Mouse (Mus musculus): ENCODE measurements around the gene Dstn. TPM values are rescaled to one million over a fixed set of nuclear protein-coding genes. Genes with fewer than 3 reads are reported as not detected.

Gene Dstn
- 244 and 284 TPM in 2 replicates for total RNA-seq (2014; rRNA removed)
- 409 and 413 TPM in 2 replicates for polyA plus RNA-seq (2015; fragmentation: Nextera tagmentation; extraction: Ambion mirVana)

DNA sequence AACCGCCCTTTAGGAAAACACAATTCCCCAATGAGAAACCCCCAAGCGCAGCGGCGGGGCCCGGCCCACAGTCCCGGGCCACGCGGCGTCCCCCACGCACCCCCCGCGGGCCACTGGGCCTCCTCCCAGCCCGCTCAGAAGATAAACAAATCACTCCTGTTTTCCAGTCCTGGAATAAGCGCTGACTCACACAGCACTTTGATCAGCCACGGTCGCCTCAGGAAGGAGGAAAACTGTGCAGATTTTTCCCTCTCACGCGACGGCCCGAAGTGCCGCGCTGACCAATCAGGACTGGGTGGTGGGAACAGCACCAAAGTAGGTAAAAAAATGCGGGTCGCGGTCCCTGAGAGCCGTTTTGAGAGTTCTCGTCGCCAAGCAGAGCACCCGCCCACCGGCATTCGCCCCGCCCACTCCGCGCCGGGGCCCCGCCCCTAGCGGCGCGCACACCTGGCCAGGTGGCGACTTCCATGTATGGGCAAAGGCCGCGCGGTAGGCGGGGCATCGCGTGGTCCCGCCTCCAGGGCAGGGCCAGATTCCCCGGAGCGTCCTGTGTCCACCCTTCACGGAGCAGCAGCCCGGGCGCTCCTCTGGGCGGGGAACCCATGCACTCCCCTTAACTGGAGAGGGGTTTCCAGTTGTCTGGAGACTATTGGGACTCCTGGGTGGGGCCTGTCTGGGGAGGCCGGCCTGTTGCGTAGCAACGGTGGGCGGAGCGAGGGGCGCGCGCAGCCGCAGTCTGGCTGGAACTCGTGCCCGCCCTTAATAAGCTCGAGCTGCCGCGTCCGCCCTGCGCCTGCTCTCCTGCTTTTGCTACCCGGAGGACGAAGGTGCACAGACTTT lies at the start of gene Dstn:
Dstn (plus strand) TSS at position 561 of the 840 bp plus-strand sequence.
- Histone ChIP-seq H3K4me3 (ENCODE audit: low read depth, low read length) (peak within 1 kb of the TSS; percentile 89), H3K27ac (ENCODE audit: low read depth, low read length) (peak within 1 kb of the TSS; percentile 94), H3K4me1 (ENCODE audit: insufficient read depth, low read length) (peaks cover 15% of the 10 kb centered on the region), H3K9ac (replicated peaks; ENCODE audit: low read length, poor library complexity, severe bottlenecking) (peak within 1 kb of the TSS; percentile 94), H3K9me3 (ENCODE audit: low read length) (no peaks in the 10 kb centered on the region), H3K36me3 (ENCODE audit: insufficient read depth, low read length) (no peaks in the 10 kb centered on the region), H3K27me3 (ENCODE audit: insufficient read depth, low read length) (no peaks in the 10 kb centered on the region), H3K4me2 (ENCODE audit: low read depth, low read length, poor library complexity, severe bottlenecking) (peak within 1 kb of the TSS; percentile 78)
- DNase-seq (ENCODE audit: low spot score) = peak; percentile 96
- TF ChIP-seq CTCF (IDR thresholded peaks at IDR 0.05) = no peak
- ATAC-seq (ENCODE audit: low FRiP score) = peak; percentile 97
- WGBS = under 1% methylated on average over 62 of the region's 71 CpGs

DNA sequence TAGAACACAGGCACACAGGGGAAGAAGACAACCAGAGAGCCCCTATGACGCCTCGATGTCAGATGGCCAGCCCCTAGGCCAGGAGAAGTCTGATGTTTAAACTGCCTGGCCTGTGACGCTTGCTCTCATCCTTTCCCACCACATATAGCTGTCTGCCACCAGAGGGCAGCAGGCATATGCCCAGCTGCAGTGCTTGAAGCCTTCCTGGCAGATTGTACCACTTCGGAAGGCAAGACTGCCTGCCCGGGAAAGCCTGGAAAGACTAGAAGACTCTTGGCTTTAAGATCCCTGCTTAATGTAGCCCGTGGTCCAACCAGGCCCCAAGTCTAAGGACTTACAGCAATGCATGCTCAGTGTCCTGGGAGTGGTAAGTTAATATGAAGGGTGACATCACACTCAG lies 47.8 kb upstream of the Dstn start:
- Histone ChIP-seq H3K36me3 (ENCODE audit: insufficient read depth, low read length) (no peaks in the 10 kb centered on the region), H3K4me3 (ENCODE audit: low read depth, low read length) (no peak overlapping the region), H3K9ac (replicated peaks; ENCODE audit: low read length, poor library complexity, severe bottlenecking) (no peak overlapping the region), H3K9me3 (ENCODE audit: low read length) (no peaks in the 10 kb centered on the region), H3K4me1 (ENCODE audit: insufficient read depth, low read length) (0 out of 2 replicates have a peak, but pooled peaks cover 4% of the 10 kb centered on the region), H3K27me3 (ENCODE audit: insufficient read depth, low read length) (no peaks in the 10 kb centered on the region), H3K27ac (ENCODE audit: low read depth, low read length) (no peak overlapping the region), H3K4me2 (ENCODE audit: low read depth, low read length, poor library complexity, severe bottlenecking) (no peak overlapping the region)
- WGBS = 2% methylated on average over 6 of the region's 6 CpGs
- TF ChIP-seq CTCF (IDR thresholded peaks at IDR 0.05) = peak; percentile 96
- peak; percentile 32 for ATAC-seq (ENCODE audit: low FRiP score)
- peak; percentile 79 for DNase-seq (ENCODE audit: low spot score)

DNA sequence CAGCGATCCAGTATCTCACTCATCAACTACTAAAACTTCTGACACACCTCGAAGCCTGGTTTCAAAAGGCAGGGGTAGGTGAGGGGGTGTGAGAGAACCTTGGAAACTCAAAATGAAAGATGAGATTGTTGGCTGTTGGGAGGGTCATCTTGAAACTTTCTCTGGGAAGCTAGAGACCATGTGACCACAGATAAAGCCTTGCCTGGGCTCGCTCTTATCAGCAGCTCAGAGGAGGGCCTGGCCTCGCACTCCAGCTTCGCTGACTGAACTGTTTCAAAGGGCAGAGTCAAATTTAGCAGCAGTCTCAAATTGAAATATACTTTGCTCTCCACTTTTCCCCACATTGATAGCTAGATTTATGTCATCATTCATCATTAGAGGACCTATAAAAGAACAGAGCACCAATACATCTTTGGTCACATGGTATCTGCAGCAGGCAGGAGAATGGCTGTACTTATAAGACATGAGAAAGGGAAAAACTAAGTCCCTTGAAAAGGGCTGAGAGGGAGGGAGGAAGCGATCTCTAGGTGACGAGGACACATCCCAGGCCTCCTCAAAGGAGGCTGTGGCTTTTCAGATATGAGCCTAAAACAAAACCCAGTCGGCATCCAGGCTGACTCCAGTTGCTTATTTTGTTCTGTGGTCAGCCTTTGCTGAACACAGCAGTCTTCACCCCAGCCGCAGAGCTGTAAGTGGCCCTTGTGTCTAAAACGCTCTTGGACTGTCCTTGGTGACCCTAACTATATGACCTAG lies 44.0 kb upstream of the Dstn start:
- Histone ChIP-seq H3K4me2 (ENCODE audit: low read depth, low read length, poor library complexity, severe bottlenecking) (no peak overlapping the region), H3K4me1 (ENCODE audit: insufficient read depth, low read length) (no peaks in the 10 kb centered on the region), H3K36me3 (ENCODE audit: insufficient read depth, low read length) (no peaks in the 10 kb centered on the region), H3K4me3 (ENCODE audit: low read depth, low read length) (no peak overlapping the region), H3K27me3 (ENCODE audit: insufficient read depth, low read length) (no peaks in the 10 kb centered on the region), H3K9ac (replicated peaks; ENCODE audit: low read length, poor library complexity, severe bottlenecking) (no peak overlapping the region), H3K9me3 (ENCODE audit: low read length) (no peaks in the 10 kb centered on the region), H3K27ac (ENCODE audit: low read depth, low read length) (no peak overlapping the region)
- WGBS = 78% methylated on average over 10 of the region's 10 CpGs
- TF ChIP-seq CTCF (IDR thresholded peaks at IDR 0.05) = no peak
- ATAC-seq (ENCODE audit: low FRiP score) = no peak
- no peak for DNase-seq (ENCODE audit: low spot score)

GRCm38 (mm10) chr2:143876026-143876425 lies 39.1 kb upstream of the Dstn start:
- Histone ChIP-seq H3K9me3 (ENCODE audit: low read length) (no peaks in the 10 kb centered on the region), H3K36me3 (ENCODE audit: insufficient read depth, low read length) (no peaks in the 10 kb centered on the region), H3K4me3 (ENCODE audit: low read depth, low read length) (no peak overlapping the region), H3K27ac (ENCODE audit: low read depth, low read length) (no peak overlapping the region), H3K27me3 (ENCODE audit: insufficient read depth, low read length) (no peaks in the 10 kb centered on the region), H3K9ac (replicated peaks; ENCODE audit: low read length, poor library complexity, severe bottlenecking) (no peak overlapping the region), H3K4me2 (ENCODE audit: low read depth, low read length, poor library complexity, severe bottlenecking) (no peak overlapping the region), H3K4me1 (ENCODE audit: insufficient read depth, low read length) (no peaks in the 10 kb centered on the region)
- TF ChIP-seq CTCF (IDR thresholded peaks at IDR 0.05) = no peak
- DNase-seq (ENCODE audit: low spot score) (no peak), ATAC-seq (ENCODE audit: low FRiP score) (no peak)
- 76% methylated on average over 1 of the region's 1 CpGs for WGBS

GRCm38 (mm10) chr2:143876929-143877632 lies 38.0 kb upstream of the Dstn start:
- no peak overlapping the region for H3K4me3 ChIP-seq (ENCODE audit: low read depth, low read length)
- H3K9ac ChIP-seq (replicated peaks; ENCODE audit: low read length, poor library complexity, severe bottlenecking) = no peak overlapping the region
- H3K36me3 ChIP-seq (ENCODE audit: insufficient read depth, low read length) = no peaks in the 10 kb centered on the region
- no peak for ATAC-seq (ENCODE audit: low FRiP score)
- no peaks in the 10 kb centered on the region for H3K4me1 ChIP-seq (ENCODE audit: insufficient read depth, low read length)
- H3K27me3 ChIP-seq (ENCODE audit: insufficient read depth, low read length) = no peaks in the 10 kb centered on the region
- H3K9me3 ChIP-seq (ENCODE audit: low read length) = no peaks in the 10 kb centered on the region
- TF ChIP-seq CTCF (IDR thresholded peaks at IDR 0.05) = peak; percentile 70
- DNase-seq (ENCODE audit: low spot score) = peak; percentile 38
- no peak overlapping the region for H3K4me2 ChIP-seq (ENCODE audit: low read depth, low read length, poor library complexity, severe bottlenecking)
- H3K27ac ChIP-seq (ENCODE audit: low read depth, low read length) = no peak overlapping the region
- WGBS = 67% methylated on average over 4 of the region's 4 CpGs
